Mouse (Mus musculus): ENCODE data around the gene Cltrn. TPM values are rescaled to one million over a fixed set of nuclear protein-coding genes. Genes with fewer than 3 reads are reported as not detected.

Cltrn gene
- polyA plus RNA-seq, 1 experiment: not detected

GRCm38 (mm10) chrX:164089916-164090315 lies 1.3 kb downstream of the Cltrn start:
- no peaks in the 10 kb centered on the region for H3K36me3 ChIP-seq (ENCODE audit: control insufficient read depth, insufficient read depth)
- no peak overlapping the region for H3K4me3 ChIP-seq (ENCODE audit: insufficient read depth, poor library complexity, severe bottlenecking)
- no peaks in the 10 kb centered on the region for H3K27me3 ChIP-seq (ENCODE audit: control insufficient read depth, insufficient read depth, insufficient read length)
- H3ac ChIP-seq (ENCODE audit: control insufficient read depth, insufficient read length, low read depth): no peak overlapping the region
- TF ChIP-seq MYOG (IDR thresholded peaks at IDR 0.05; ENCODE audit: control insufficient read depth, extremely low read depth, insufficient read length): no peak
- TF ChIP-seq CEBPB (IDR thresholded peaks at IDR 0.05; ENCODE audit: low read depth): no peak
- TF ChIP-seq USF1 (IDR thresholded peaks at IDR 0.05; ENCODE audit: low read depth): no peak
- TF ChIP-seq MYOD1 (IDR thresholded peaks at IDR 0.05; ENCODE audit: control insufficient read depth, insufficient read length, low read depth): no peak
- no peak for TF ChIP-seq MAX (IDR thresholded peaks at IDR 0.05)
- no peak for TF ChIP-seq CTCF (IDR thresholded peaks at IDR 0.05; ENCODE audit: control insufficient read depth, insufficient read depth, insufficient read length)
- TF ChIP-seq FOSL1 (IDR thresholded peaks at IDR 0.05; ENCODE audit: insufficient read depth, low read length, poor library complexity, severe bottlenecking): no peak
- H3K79me2 ChIP-seq (ENCODE audit: control insufficient read depth, insufficient read depth): no peaks in the 10 kb centered on the region
- no peaks in the 10 kb centered on the region for H3K79me3 ChIP-seq (ENCODE audit: low read depth)

GRCm38 (mm10) chrX:164092300-164093169 lies 3.9 kb downstream of the Cltrn start:
- Histone ChIP-seq H3K36me3 (ENCODE audit: control insufficient read depth, insufficient read depth) (no peaks in the 10 kb centered on the region), H3K79me3 (ENCODE audit: low read depth) (no peaks in the 10 kb centered on the region), H3ac (ENCODE audit: control insufficient read depth, insufficient read length, low read depth) (no peak overlapping the region), H3K27me3 (ENCODE audit: control insufficient read depth, insufficient read depth, insufficient read length) (no peaks in the 10 kb centered on the region), H3K4me3 (ENCODE audit: insufficient read depth, poor library complexity, severe bottlenecking) (no peak overlapping the region), H3K79me2 (ENCODE audit: control insufficient read depth, insufficient read depth) (no peaks in the 10 kb centered on the region)
- TF ChIP-seq CTCF (IDR thresholded peaks at IDR 0.05; ENCODE audit: control insufficient read depth, insufficient read depth, insufficient read length) (no peak), MYOD1 (IDR thresholded peaks at IDR 0.05; ENCODE audit: control insufficient read depth, insufficient read length, low read depth) (no peak), MAX (IDR thresholded peaks at IDR 0.05) (no peak), USF1 (IDR thresholded peaks at IDR 0.05; ENCODE audit: low read depth) (no peak), CEBPB (IDR thresholded peaks at IDR 0.05; ENCODE audit: low read depth) (no peak), FOSL1 (IDR thresholded peaks at IDR 0.05; ENCODE audit: insufficient read depth, low read length, poor library complexity, severe bottlenecking) (no peak), MYOG (IDR thresholded peaks at IDR 0.05; ENCODE audit: control insufficient read depth, extremely low read depth, insufficient read length) (no peak)

GRCm38 (mm10) chrX:164093435-164093834 lies 4.8 kb downstream of the Cltrn start:
- H3K79me3 ChIP-seq (ENCODE audit: low read depth): no peaks in the 10 kb centered on the region
- no peaks in the 10 kb centered on the region for H3K36me3 ChIP-seq (ENCODE audit: control insufficient read depth, insufficient read depth)
- no peaks in the 10 kb centered on the region for H3K27me3 ChIP-seq (ENCODE audit: control insufficient read depth, insufficient read depth, insufficient read length)
- H3ac ChIP-seq (ENCODE audit: control insufficient read depth, insufficient read length, low read depth): no peak overlapping the region
- H3K4me3 ChIP-seq (ENCODE audit: insufficient read depth, poor library complexity, severe bottlenecking): no peak overlapping the region
- TF ChIP-seq MAX (IDR thresholded peaks at IDR 0.05) (no peak), FOSL1 (IDR thresholded peaks at IDR 0.05; ENCODE audit: insufficient read depth, low read length, poor library complexity, severe bottlenecking) (no peak), USF1 (IDR thresholded peaks at IDR 0.05; ENCODE audit: low read depth) (no peak), MYOD1 (IDR thresholded peaks at IDR 0.05; ENCODE audit: control insufficient read depth, insufficient read length, low read depth) (no peak), CEBPB (IDR thresholded peaks at IDR 0.05; ENCODE audit: low read depth) (no peak), MYOG (IDR thresholded peaks at IDR 0.05; ENCODE audit: control insufficient read depth, extremely low read depth, insufficient read length) (no peak), CTCF (IDR thresholded peaks at IDR 0.05; ENCODE audit: control insufficient read depth, insufficient read depth, insufficient read length) (no peak)
- H3K79me2 ChIP-seq (ENCODE audit: control insufficient read depth, insufficient read depth): no peaks in the 10 kb centered on the region

- H3K79me3 ChIP-seq (ENCODE audit: low read depth): no peaks in the 10 kb centered on the region
- no peaks in the 10 kb centered on the region for H3K36me3 ChIP-seq (ENCODE audit: control insufficient read depth, insufficient read depth)
- H3K27me3 ChIP-seq (ENCODE audit: control insufficient read depth, insufficient read depth, insufficient read length): no peaks in the 10 kb centered on the region
- no peaks in the 10 kb centered on the region for H3K79me2 ChIP-seq (ENCODE audit: control insufficient read depth, insufficient read depth)
- no peak overlapping the region for H3ac ChIP-seq (ENCODE audit: control insufficient read depth, insufficient read length, low read depth)
- H3K4me3 ChIP-seq (ENCODE audit: insufficient read depth, poor library complexity, severe bottlenecking): no peak overlapping the region
- TF ChIP-seq MAX (IDR thresholded peaks at IDR 0.05) (no peak), CEBPB (IDR thresholded peaks at IDR 0.05; ENCODE audit: low read depth) (no peak), MYOD1 (IDR thresholded peaks at IDR 0.05; ENCODE audit: control insufficient read depth, insufficient read length, low read depth) (no peak), CTCF (IDR thresholded peaks at IDR 0.05; ENCODE audit: control insufficient read depth, insufficient read depth, insufficient read length) (no peak), FOSL1 (IDR thresholded peaks at IDR 0.05; ENCODE audit: insufficient read depth, low read length, poor library complexity, severe bottlenecking) (no peak), MYOG (IDR thresholded peaks at IDR 0.05; ENCODE audit: control insufficient read depth, extremely low read depth, insufficient read length) (no peak), USF1 (IDR thresholded peaks at IDR 0.05; ENCODE audit: low read depth) (no peak)
Observed at GRCm38 (mm10) chrX:164095838-164096237, 7.2 kb downstream of the Cltrn start.

- no peaks in the 10 kb centered on the region for H3K79me2 ChIP-seq (ENCODE audit: control insufficient read depth, insufficient read depth)
- no peaks in the 10 kb centered on the region for H3K27me3 ChIP-seq (ENCODE audit: control insufficient read depth, insufficient read depth, insufficient read length)
- TF ChIP-seq CTCF (IDR thresholded peaks at IDR 0.05; ENCODE audit: control insufficient read depth, insufficient read depth, insufficient read length) (no peak), USF1 (IDR thresholded peaks at IDR 0.05; ENCODE audit: low read depth) (no peak), MYOD1 (IDR thresholded peaks at IDR 0.05; ENCODE audit: control insufficient read depth, insufficient read length, low read depth) (no peak), FOSL1 (IDR thresholded peaks at IDR 0.05; ENCODE audit: insufficient read depth, low read length, poor library complexity, severe bottlenecking) (no peak), MYOG (IDR thresholded peaks at IDR 0.05; ENCODE audit: control insufficient read depth, extremely low read depth, insufficient read length) (no peak), MAX (IDR thresholded peaks at IDR 0.05) (no peak), CEBPB (IDR thresholded peaks at IDR 0.05; ENCODE audit: low read depth) (no peak)
- no peak overlapping the region for H3K4me3 ChIP-seq (ENCODE audit: insufficient read depth, poor library complexity, severe bottlenecking)
- no peak overlapping the region for H3ac ChIP-seq (ENCODE audit: control insufficient read depth, insufficient read length, low read depth)
- no peaks in the 10 kb centered on the region for H3K36me3 ChIP-seq (ENCODE audit: control insufficient read depth, insufficient read depth)
- no peaks in the 10 kb centered on the region for H3K79me3 ChIP-seq (ENCODE audit: low read depth)
Observed at GRCm38 (mm10) chrX:164101483-164101882, 12.9 kb downstream of the Cltrn start.

All from C2C12 (cell line).